In the genomic region with DNA sequence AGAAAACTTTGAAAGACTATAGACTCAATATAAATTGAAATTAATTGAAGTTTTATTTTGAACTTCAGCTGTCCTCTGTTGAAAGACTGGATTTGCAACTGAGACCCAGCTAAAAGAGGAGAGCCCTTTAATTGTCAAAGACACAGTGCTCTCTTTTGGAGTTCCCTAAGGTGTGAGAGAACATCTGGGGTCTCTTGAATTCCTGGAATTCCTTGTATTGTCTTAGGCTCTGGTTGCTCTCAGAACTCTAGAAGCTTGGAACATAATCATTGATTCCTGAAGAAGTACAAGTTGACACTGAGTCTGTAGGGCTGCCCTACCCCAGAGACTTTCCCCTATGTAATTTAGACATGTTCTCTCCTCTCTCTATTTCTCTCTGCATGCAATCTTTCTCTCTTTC, we compare ENCODE assay signal across 43 mouse cellular contexts. TPM values are rescaled to one million over a fixed set of nuclear protein-coding genes. Genes with fewer than 3 reads are reported as not detected.
"Had no signal": no experiment of that assay in that cellular context is flagged by ENCODE, and none has a peak within 500 bp of the region (broad histone marks: within the 10 kb centered on the region; RNA-seq: fewer than 3 reads in every experiment).

No protein-coding gene starts in this region.

- H3K4me3 ChIP-seq: heart, embryonic 12.5 days; heart, embryonic 13.5 days; heart, embryonic 15.5 days; hindbrain, embryonic 10.5 days; hindbrain, embryonic 12.5 days; hindbrain, embryonic 13.5 days; hindbrain, embryonic 15.5 days; intestine, embryonic 15.5 days; kidney, embryonic 15.5 days; layer of hippocampus, adult 2 months; left cerebral cortex, adult 2 months had no signal

- H3K9me3 ChIP-seq: heart, embryonic 13.5 days; heart, embryonic 15.5 days; hindbrain, embryonic 15.5 days; intestine, embryonic 15.5 days; kidney, embryonic 15.5 days had no signal

- H3K27ac ChIP-seq: heart, embryonic 13.5 days; heart, embryonic 15.5 days; hindbrain, embryonic 10.5 days; hindbrain, embryonic 12.5 days; hindbrain, embryonic 13.5 days; hindbrain, embryonic 14.5 days; hindbrain, embryonic 15.5 days; hindbrain, postnatal 0 days; intestine, embryonic 15.5 days; kidney, embryonic 15.5 days; kidney, postnatal 0 days; layer of hippocampus, adult 2 months; left cerebral cortex, adult 2 months had no signal

- H3K4me2 ChIP-seq: heart, embryonic 11.5 days; heart, embryonic 12.5 days; heart, embryonic 13.5 days; heart, embryonic 15.5 days; hindbrain, embryonic 12.5 days; hindbrain, embryonic 13.5 days; hindbrain, embryonic 14.5 days; hindbrain, embryonic 15.5 days; intestine, embryonic 15.5 days; kidney, embryonic 15.5 days had no signal

- H3K36me3 ChIP-seq: heart, embryonic 12.5 days; heart, embryonic 13.5 days; heart, embryonic 15.5 days; hindbrain, embryonic 10.5 days; hindbrain, embryonic 12.5 days; hindbrain, embryonic 13.5 days; hindbrain, embryonic 15.5 days; intestine, embryonic 15.5 days; kidney, embryonic 15.5 days had no signal

- H3K4me1 ChIP-seq: heart, embryonic 12.5 days; heart, embryonic 13.5 days; heart, embryonic 15.5 days; hindbrain, embryonic 10.5 days; hindbrain, embryonic 12.5 days; hindbrain, embryonic 13.5 days; hindbrain, embryonic 15.5 days; intestine, embryonic 15.5 days; kidney, embryonic 15.5 days had no signal

- ATAC-seq: hindbrain, embryonic 16.5 days; hindbrain, postnatal 0 days; inflammation-experienced regulatory T-cells, adult 6 months; intestine, embryonic 15.5 days; intestine, embryonic 16.5 days; intestine, postnatal 0 days had no signal

- H3K9ac ChIP-seq: heart, embryonic 12.5 days; heart, embryonic 13.5 days; heart, embryonic 15.5 days; hindbrain, embryonic 12.5 days; hindbrain, embryonic 13.5 days; hindbrain, embryonic 14.5 days; hindbrain, embryonic 15.5 days; intestine, embryonic 15.5 days; kidney, embryonic 15.5 days had no signal

- H3K27me3 ChIP-seq: heart, embryonic 12.5 days; heart, embryonic 13.5 days; heart, embryonic 15.5 days; hindbrain, embryonic 12.5 days; hindbrain, embryonic 13.5 days; hindbrain, embryonic 15.5 days; intestine, embryonic 15.5 days; kidney, embryonic 15.5 days had no signal

- DNase-seq: heart, postnatal 10 days; heart, postnatal 14 days; heart, postnatal 36 days; heart, postnatal 4 days; kidney, adult 11 months; kidney, adult 18-20 months; kidney, adult 2 months; kidney, adult 8-10 months; kidney, adult 9 months; kidney, postnatal 10 days; kidney, postnatal 14 days; kidney, postnatal 25 days; kidney, postnatal 36 days; kidney, postnatal 4 days; layer of hippocampus, adult 9-11 months; layer of hippocampus, postnatal 36 days had no signal

RNA-seq across cellular contexts. Expression of a gene that starts 28.1 kb away (rescaled TPM):
- polyA plus RNA-seq: heart, embryonic 11.5 days; heart, embryonic 12.5 days; heart, embryonic 13.5 days; heart, embryonic 14.5 days; heart, embryonic 15.5 days; heart, postnatal 0 days; hindbrain, embryonic 10.5 days; hindbrain, embryonic 11.5 days; hindbrain, embryonic 12.5 days; hindbrain, embryonic 13.5 days; hindbrain, embryonic 14.5 days; hindbrain, embryonic 15.5 days; hindbrain, embryonic 16.5 days; hindbrain, postnatal 0 days; inflammation-experienced regulatory T-cells, adult 6 months; intestine, embryonic 14.5 days; intestine, embryonic 15.5 days; intestine, embryonic 16.5 days; intestine, postnatal 0 days; kidney, adult 2 months; kidney, embryonic 14.5 days; kidney, embryonic 15.5 days; kidney, embryonic 16.5 days; kidney, postnatal 0 days had no signal

RNA-seq across cellular contexts. Expression of a gene that starts 52.8 kb away (rescaled TPM):
- polyA plus RNA-seq: heart, embryonic 11.5 days; heart, embryonic 12.5 days; heart, embryonic 13.5 days; heart, embryonic 14.5 days; heart, embryonic 15.5 days; heart, embryonic 16.5 days; heart, postnatal 0 days; hindbrain, embryonic 10.5 days; hindbrain, embryonic 11.5 days; hindbrain, embryonic 12.5 days; hindbrain, embryonic 13.5 days; hindbrain, embryonic 14.5 days; hindbrain, embryonic 15.5 days; hindbrain, embryonic 16.5 days; hindbrain, postnatal 0 days; inflammation-experienced regulatory T-cells, adult 6 months; intestine, embryonic 14.5 days; intestine, embryonic 15.5 days; intestine, embryonic 16.5 days; intestine, postnatal 0 days; kidney, adult 2 months; kidney, embryonic 14.5 days; kidney, embryonic 15.5 days; kidney, embryonic 16.5 days; kidney, postnatal 0 days; large intestine, adult 2 months had no signal

RNA-seq across cellular contexts. Expression of a gene that starts 57.6 kb away (rescaled TPM):
- polyA plus RNA-seq: heart, embryonic 11.5 days; heart, embryonic 12.5 days; heart, embryonic 13.5 days; heart, embryonic 14.5 days; heart, embryonic 15.5 days; heart, postnatal 0 days; hindbrain, embryonic 10.5 days; hindbrain, embryonic 11.5 days; hindbrain, embryonic 12.5 days; hindbrain, embryonic 13.5 days; hindbrain, embryonic 14.5 days; hindbrain, embryonic 15.5 days; hindbrain, embryonic 16.5 days; hindbrain, postnatal 0 days; inflammation-experienced regulatory T-cells, adult 6 months; intestine, embryonic 14.5 days; intestine, embryonic 15.5 days; intestine, embryonic 16.5 days; intestine, postnatal 0 days; kidney, adult 2 months; kidney, embryonic 14.5 days; kidney, embryonic 15.5 days; kidney, embryonic 16.5 days; kidney, postnatal 0 days had no signal
